Mouse (Mus musculus) intestine, embryonic 15.5 days (tissue): ENCODE measurements around the gene Acap2. TPM values are rescaled to one million over a fixed set of nuclear protein-coding genes. Genes with fewer than 3 reads are reported as not detected.

Experiments
- ATAC-seq: fragments of 200-750 bp; cut with Nextera tagmentation; 2 replicates; pipeline ENCODE4 v1.8.0; 2017; ENCODE audit warnings: moderate TSS enrichment, moderate library complexity
- H3K27ac ChIP-seq: fragments of 300-500 bp; sonication (generic); 2 replicates; pipeline ENCODE4 v1.5.1; 2015; ENCODE audit warnings: mild to moderate bottlenecking, inconsistent platforms
- H3K27me3 ChIP-seq: fragments of 300-500 bp; sonication (generic); replicated peaks from 2 replicates; pipeline ENCODE4 v1.6.1; 2015; ENCODE audit warnings: inconsistent platforms
- H3K36me3 ChIP-seq: fragments of 300-500 bp; sonication (generic); 2 replicates; pipeline ENCODE4 v1.6.1; 2015; ENCODE audit warnings: inconsistent platforms
- H3K4me1 ChIP-seq: fragments of 300-500 bp; sonication (generic); replicated peaks from 2 replicates; pipeline ENCODE4 v1.6.1; 2015; ENCODE audit warnings: inconsistent platforms
- H3K4me2 ChIP-seq: fragments of 300-500 bp; sonication (generic); replicated peaks from 2 replicates; pipeline ENCODE4 v1.6.1; 2015; ENCODE audit warnings: mild to moderate bottlenecking, inconsistent platforms
- H3K4me3 ChIP-seq: fragments of 300-500 bp; sonication (generic); replicated peaks from 2 replicates; pipeline ENCODE4 v1.5.1; 2015; ENCODE audit warnings: inconsistent platforms
- H3K9ac ChIP-seq: fragments of 300-500 bp; sonication (generic); 2 replicates; pipeline ENCODE4 v1.6.1; 2015; ENCODE audit warnings: inconsistent platforms
- H3K9me3 ChIP-seq: fragments of 300-500 bp; sonication (generic); 2 replicates; pipeline ENCODE4 v1.6.1; 2016; ENCODE audit warnings: inconsistent platforms
- WGBS: fragments of 180-500 bp; shearing (Covaris S2); methylation state at CpG from one replicate; pipeline ENCODE4 v1.1.7; 2015; 5-methylcytosine and 5-hydroxymethylcytosine counted together
- polyA plus RNA-seq: library from polyadenylated mRNA; unstranded; fragments of >200 nt; fragmentation: Nextera tagmentation; extraction: Ambion mirVana; gene quantifications from 2 replicates; pipeline ENCODE4 v1.2.1, GENCODE M21; 2015

Acap2 gene
- polyA plus RNA-seq, 1 experiment from 2014 or later: 18.6 TPM

DNA sequence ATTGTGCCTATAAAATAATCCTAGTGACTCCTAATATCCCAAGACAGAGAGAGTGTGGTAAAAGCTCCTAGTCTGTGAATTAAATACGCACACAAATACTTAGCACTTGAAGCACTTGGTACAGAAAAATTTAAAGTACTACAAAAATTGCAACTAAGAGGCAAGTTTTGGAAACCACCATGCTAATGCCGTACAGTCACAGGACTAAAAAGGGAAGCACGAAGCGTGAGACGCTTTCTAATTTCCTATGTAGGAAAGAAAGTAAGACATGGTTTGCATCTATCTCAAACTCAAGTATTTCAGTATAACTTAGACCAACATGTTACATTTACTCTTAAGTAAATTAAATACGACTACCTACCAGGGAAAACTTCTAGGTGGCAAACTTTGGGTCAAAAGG lies 79.4 kb downstream of the Acap2 start:
- Histone ChIP-seq H3K4me2 (no peak overlapping the region), H3K4me1 (no peaks in the 10 kb centered on the region), H3K9ac (no peak overlapping the region), H3K27ac (no peak overlapping the region), H3K4me3 (no peak overlapping the region), H3K27me3 (no peaks in the 10 kb centered on the region), H3K36me3 (peaks cover 12% of the 10 kb centered on the region; the same call in 1 of the 2 replicates), H3K9me3 (no peaks in the 10 kb centered on the region)
- 93% methylated on average over 6 of the region's 6 CpGs for WGBS
- no peak for ATAC-seq

- Histone ChIP-seq H3K27ac (no peak overlapping the region), H3K9me3 (no peaks in the 10 kb centered on the region), H3K27me3 (no peaks in the 10 kb centered on the region), H3K4me1 (no peaks in the 10 kb centered on the region), H3K36me3 (peaks cover 12% of the 10 kb centered on the region), H3K9ac (no peak overlapping the region), H3K4me2 (no peak overlapping the region), H3K4me3 (no peak overlapping the region)
- no peak for ATAC-seq
These were observed 87.4 kb downstream of the Acap2 start for GRCm38 (mm10) chr16:31113596-31113995.

GRCm38 (mm10) chr16:31101352-31101751 lies 99.7 kb downstream of the Acap2 start:
- H3K9ac ChIP-seq: no peak overlapping the region
- H3K9me3 ChIP-seq: no peaks in the 10 kb centered on the region
- 92% methylated on average over 2 of the region's 2 CpGs for WGBS
- no peaks in the 10 kb centered on the region for H3K4me1 ChIP-seq
- no peak overlapping the region for H3K4me3 ChIP-seq
- ATAC-seq: no peak
- H3K27me3 ChIP-seq: no peaks in the 10 kb centered on the region
- no peak overlapping the region for H3K4me2 ChIP-seq
- H3K27ac ChIP-seq: no peak overlapping the region
- H3K36me3 ChIP-seq: 0 out of 2 replicates have a peak, but pooled peaks cover 10% of the 10 kb centered on the region

DNA sequence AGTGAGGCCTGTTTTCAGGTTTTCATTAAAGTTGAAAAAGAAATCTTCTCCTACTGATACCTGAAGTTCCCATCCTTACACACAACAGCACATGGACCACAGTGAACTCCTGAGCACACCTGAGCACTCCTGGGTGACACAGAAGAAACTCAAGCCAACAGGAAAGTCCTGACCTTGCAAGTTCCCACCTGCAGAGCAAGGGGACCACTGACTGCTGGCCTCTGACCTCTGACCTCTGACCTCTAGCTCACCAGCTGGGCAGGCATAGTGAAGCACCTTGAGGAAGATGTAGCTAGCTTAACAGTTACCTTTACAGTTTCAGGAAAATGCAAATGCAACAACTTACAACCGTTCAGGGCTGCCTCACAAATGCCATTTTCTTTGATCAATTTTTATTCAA lies 101.1 kb downstream of the Acap2 start:
- no peak for ATAC-seq
- H3K9me3 ChIP-seq: no peaks in the 10 kb centered on the region
- no peak overlapping the region for H3K4me3 ChIP-seq
- H3K36me3 ChIP-seq: 0 out of 2 replicates have a peak, but pooled peaks cover 10% of the 10 kb centered on the region
- 90% methylated on average over 1 of the region's 1 CpGs for WGBS
- H3K4me1 ChIP-seq: no peaks in the 10 kb centered on the region
- H3K27ac ChIP-seq: no peak overlapping the region
- no peak overlapping the region for H3K9ac ChIP-seq
- H3K27me3 ChIP-seq: no peaks in the 10 kb centered on the region
- H3K4me2 ChIP-seq: no peak overlapping the region

GRCm38 (mm10) chr16:31094036-31094435 lies 107.0 kb downstream of the Acap2 start:
- 79% methylated on average over 6 of the region's 6 CpGs for WGBS
- no peak overlapping the region for H3K9ac ChIP-seq
- ATAC-seq: no peak
- no peaks in the 10 kb centered on the region for H3K9me3 ChIP-seq
- H3K27ac ChIP-seq: no peak overlapping the region
- H3K4me3 ChIP-seq: no peak overlapping the region
- H3K4me2 ChIP-seq: no peak overlapping the region
- H3K36me3 ChIP-seq: no peaks in the 10 kb centered on the region
- H3K27me3 ChIP-seq: no peaks in the 10 kb centered on the region
- H3K4me1 ChIP-seq: no peaks in the 10 kb centered on the region

DNA sequence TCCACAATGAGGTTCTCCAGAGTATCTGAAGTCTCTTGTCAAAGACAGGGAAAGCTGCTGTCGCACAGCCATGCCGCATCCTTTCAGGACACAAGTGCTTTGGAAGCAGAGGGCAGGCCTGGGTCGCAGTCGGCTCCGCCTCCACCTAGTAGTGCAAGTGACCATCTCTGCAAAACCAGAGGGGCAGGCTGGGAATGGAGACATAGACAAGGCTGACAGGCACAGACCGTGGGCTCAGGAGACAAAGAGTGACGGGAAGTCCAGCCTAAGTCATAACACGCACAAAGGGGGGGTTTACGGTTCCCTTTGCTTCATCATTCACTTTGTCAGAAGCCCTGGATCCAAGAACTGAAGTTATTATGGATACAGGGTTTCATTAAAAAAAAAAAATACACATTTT lies 107.9 kb downstream of the Acap2 start:
- no peaks in the 10 kb centered on the region for H3K4me1 ChIP-seq
- no peak overlapping the region for H3K9ac ChIP-seq
- no peaks in the 10 kb centered on the region for H3K27me3 ChIP-seq
- 66% methylated on average over 9 of the region's 9 CpGs for WGBS
- no peak overlapping the region for H3K4me3 ChIP-seq
- ATAC-seq: no peak
- no peaks in the 10 kb centered on the region for H3K36me3 ChIP-seq
- no peaks in the 10 kb centered on the region for H3K9me3 ChIP-seq
- no peak overlapping the region for H3K4me2 ChIP-seq
- H3K27ac ChIP-seq: no peak overlapping the region

GRCm38 (mm10) chr16:31081891-31082290 lies 119.2 kb downstream of the Acap2 start:
- no peaks in the 10 kb centered on the region for H3K27me3 ChIP-seq
- no peak overlapping the region for H3K4me3 ChIP-seq
- 77% methylated on average over 6 of the region's 6 CpGs for WGBS
- no peak overlapping the region for H3K9ac ChIP-seq
- H3K4me1 ChIP-seq: peaks cover 6% of the 10 kb centered on the region; the same call in 1 of the 2 replicates
- H3K36me3 ChIP-seq: no peaks in the 10 kb centered on the region
- ATAC-seq: no peak
- no peak overlapping the region for H3K27ac ChIP-seq
- H3K9me3 ChIP-seq: no peaks in the 10 kb centered on the region
- peak overlapping the region; percentile 97; the same call in 1 of the 2 replicates for H3K4me2 ChIP-seq

DNA sequence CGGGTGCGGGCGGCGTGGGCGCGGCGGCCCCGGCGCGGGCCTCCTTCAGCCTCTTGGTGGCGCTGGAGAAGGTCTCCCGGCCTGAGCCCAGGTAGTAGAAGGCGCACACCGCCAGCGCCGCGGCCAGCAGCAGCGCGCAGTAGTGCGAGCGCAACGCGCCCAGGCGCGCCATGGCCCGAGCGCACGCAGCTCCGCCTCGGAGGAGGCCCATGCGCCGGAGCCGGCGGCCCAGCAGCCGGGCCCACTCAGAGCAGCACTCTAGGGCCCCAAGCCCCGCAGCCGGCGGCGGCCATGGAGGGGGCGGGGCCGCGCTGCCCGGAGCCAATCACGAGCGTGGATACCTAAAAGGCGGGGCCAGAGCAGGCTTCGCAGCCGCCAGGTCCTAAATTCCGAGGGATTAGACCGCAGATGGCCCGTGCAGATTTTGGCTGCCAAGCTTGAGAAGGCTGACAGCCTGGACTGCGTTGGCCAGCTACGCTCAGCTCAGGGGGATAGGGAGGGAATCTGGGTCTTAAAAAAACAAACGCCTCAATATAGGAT lies 119.8 kb downstream of the Acap2 start, which contains the start of gene Xxylt1:
Gene Xxylt1 (minus strand): TSS at position 308 of the 540 bp plus-strand sequence.
- WGBS: 0% methylated on average over 45 of the region's 54 CpGs
- Histone ChIP-seq H3K9ac (peak within 1 kb of the TSS; percentile 79), H3K27ac (peak within 1 kb of the TSS; percentile 94), H3K36me3 (no peaks in the 10 kb centered on the region), H3K4me2 (peak within 1 kb of the TSS; percentile 97), H3K4me3 (peak within 1 kb of the TSS; percentile 79), H3K27me3 (no peaks in the 10 kb centered on the region), H3K9me3 (no peaks in the 10 kb centered on the region), H3K4me1 (peaks cover 6% of the 10 kb centered on the region; the same call in 1 of the 2 replicates)
- peak; percentile 98 for ATAC-seq

- peak overlapping the region; percentile 94 for H3K27ac ChIP-seq
- peak; percentile 82 for ATAC-seq
- H3K36me3 ChIP-seq: no peaks in the 10 kb centered on the region
- H3K27me3 ChIP-seq: no peaks in the 10 kb centered on the region
- no peaks in the 10 kb centered on the region for H3K9me3 ChIP-seq
- H3K4me3 ChIP-seq: peak overlapping the region; percentile 79
- H3K4me1 ChIP-seq: peaks cover 6% of the 10 kb centered on the region; the same call in 1 of the 2 replicates
- peak overlapping the region; percentile 79 for H3K9ac ChIP-seq
- peak overlapping the region; percentile 97 for H3K4me2 ChIP-seq
- under 1% methylated on average over 36 of the region's 36 CpGs for WGBS
These were observed 120.4 kb downstream of the Acap2 start for GRCm38 (mm10) chr16:31080573-31081051.

DNA sequence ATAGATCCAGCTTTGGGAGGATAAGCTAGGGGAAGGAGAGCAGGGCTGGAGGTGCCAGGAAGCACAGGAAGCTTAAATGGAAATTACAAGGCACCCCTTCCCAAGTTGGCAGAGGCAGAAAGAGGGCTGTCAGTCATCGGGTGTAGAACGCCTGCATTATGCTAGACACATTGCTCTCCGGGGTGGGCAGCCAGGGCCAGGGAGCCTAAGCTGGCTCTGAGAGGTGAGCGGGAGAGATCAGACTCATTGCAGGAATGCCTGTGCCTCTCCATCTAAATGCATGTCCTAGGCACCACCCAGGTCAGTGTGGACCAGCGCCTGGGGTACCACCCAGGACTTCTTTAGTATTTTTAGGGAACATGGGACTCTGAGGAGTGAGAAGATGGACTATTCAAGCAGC lies 123.6 kb downstream of the Acap2 start:
- Histone ChIP-seq H3K4me3 (no peak overlapping the region), H3K27ac (no peak overlapping the region), H3K36me3 (no peaks in the 10 kb centered on the region), H3K9me3 (no peaks in the 10 kb centered on the region), H3K9ac (no peak overlapping the region), H3K27me3 (no peaks in the 10 kb centered on the region), H3K4me2 (no peak overlapping the region), H3K4me1 (peaks cover 6% of the 10 kb centered on the region; the same call in 1 of the 2 replicates)
- WGBS: 86% methylated on average over 5 of the region's 5 CpGs
- no peak for ATAC-seq

- no peaks in the 10 kb centered on the region for H3K36me3 ChIP-seq
- H3K9me3 ChIP-seq: no peaks in the 10 kb centered on the region
- H3K4me1 ChIP-seq: peaks cover 4% of the 10 kb centered on the region; the same call in 1 of the 2 replicates
- no peak for ATAC-seq
- no peak overlapping the region for H3K4me3 ChIP-seq
- no peaks in the 10 kb centered on the region for H3K27me3 ChIP-seq
- H3K9ac ChIP-seq: no peak overlapping the region
- no peak overlapping the region for H3K27ac ChIP-seq
- 85% methylated on average over 8 of the region's 8 CpGs for WGBS
- no peak overlapping the region for H3K4me2 ChIP-seq
These were observed 124.6 kb downstream of the Acap2 start for GRCm38 (mm10) chr16:31076436-31076835.

GRCm38 (mm10) chr16:31074324-31074908 lies 126.6 kb downstream of the Acap2 start:
- ATAC-seq: no peak
- H3K36me3 ChIP-seq: no peaks in the 10 kb centered on the region

DNA sequence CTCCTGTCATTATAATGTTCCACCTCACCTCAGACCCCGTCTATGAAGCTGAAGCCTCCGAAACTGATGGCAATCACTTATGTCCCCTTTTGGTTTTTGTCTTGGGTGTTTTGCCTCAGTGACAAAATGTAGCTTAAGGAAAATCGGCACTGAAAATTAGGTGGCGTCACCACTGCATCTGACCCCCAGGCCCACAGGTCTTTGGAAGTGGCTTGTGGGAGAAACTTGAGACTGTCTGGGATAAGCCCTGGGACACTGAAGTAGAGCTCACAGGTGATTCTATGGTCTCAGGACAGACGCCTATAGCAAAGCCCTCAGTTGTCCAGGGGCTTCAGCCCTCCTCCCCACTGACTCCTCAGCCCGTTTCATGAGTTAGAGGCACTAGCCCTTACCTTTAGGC lies 129.3 kb downstream of the Acap2 start:
- H3K36me3 ChIP-seq: no peaks in the 10 kb centered on the region
- H3K27ac ChIP-seq: no peak overlapping the region
- H3K4me2 ChIP-seq: no peak overlapping the region
- H3K4me3 ChIP-seq: no peak overlapping the region
- H3K9me3 ChIP-seq: no peaks in the 10 kb centered on the region
- H3K9ac ChIP-seq: no peak overlapping the region
- H3K27me3 ChIP-seq: no peaks in the 10 kb centered on the region
- no peak for ATAC-seq
- peaks cover 11% of the 10 kb centered on the region for H3K4me1 ChIP-seq
- 93% methylated on average over 6 of the region's 6 CpGs for WGBS

More at GRCm38 (mm10) chr16:31074324-31074908, 126.6 kb downstream of the Acap2 start:
- Histone ChIP-seq H3K4me2 (no peak overlapping the region), H3K27ac (no peak overlapping the region), H3K9me3 (no peaks in the 10 kb centered on the region), H3K4me3 (no peak overlapping the region), H3K9ac (no peak overlapping the region), H3K4me1 (peaks cover 6% of the 10 kb centered on the region), H3K27me3 (no peaks in the 10 kb centered on the region)
- 86% methylated on average over 3 of the region's 3 CpGs for WGBS
